Mouse (Mus musculus) A20 (cell line): Measurements from ENCODE around the gene Ephb3.

ENCODE experiments used
- DNase-seq: peaks from one replicate; pipeline ENCODE4 v3.0.0-alpha.2; 2011; ENCODE audit warnings: low read depth, low spot score

Gene Ephb3

GRCm38 (mm10) chr16:21205093-21205886 lies 735 bp downstream of the Ephb3 start:
- DNase-seq: no peak

GRCm38 (mm10) chr16:21208001-21208565 lies 3.5 kb downstream of the Ephb3 start:
- no peak for DNase-seq

GRCm38 (mm10) chr16:21209290-21209689 lies 4.7 kb downstream of the Ephb3 start:
- no peak for DNase-seq

- DNase-seq: no peak
Observed at GRCm38 (mm10) chr16:21210204-21210603, 5.6 kb downstream of the Ephb3 start.

GRCm38 (mm10) chr16:21210667-21211338 lies 6.2 kb downstream of the Ephb3 start:
- DNase-seq: no peak

- DNase-seq: no peak
Observed at GRCm38 (mm10) chr16:21211501-21211900, 6.9 kb downstream of the Ephb3 start.

- DNase-seq: no peak
Observed at GRCm38 (mm10) chr16:21212369-21212768, 7.8 kb downstream of the Ephb3 start.

- no peak for DNase-seq
Observed at GRCm38 (mm10) chr16:21213939-21214338, 9.4 kb downstream of the Ephb3 start.

- DNase-seq: no peak
Observed at GRCm38 (mm10) chr16:21214803-21215202, 10.2 kb downstream of the Ephb3 start.

- DNase-seq: no peak
Observed at GRCm38 (mm10) chr16:21216047-21216446, 11.5 kb downstream of the Ephb3 start.

- DNase-seq: no peak
Observed at GRCm38 (mm10) chr16:21217233-21217632, 12.7 kb downstream of the Ephb3 start.

- no peak for DNase-seq
Observed at GRCm38 (mm10) chr16:21219656-21220055, 15.1 kb downstream of the Ephb3 start.

- DNase-seq: no peak
Observed at GRCm38 (mm10) chr16:21223038-21223437, 18.5 kb downstream of the Ephb3 start.

GRCm38 (mm10) chr16:21224648-21225240 lies 20.2 kb downstream of the Ephb3 start:
- DNase-seq: no peak

GRCm38 (mm10) chr16:21226629-21227028 lies 22.1 kb downstream of the Ephb3 start:
- DNase-seq: no peak

- no peak for DNase-seq
Observed at GRCm38 (mm10) chr16:21235135-21235534, 30.6 kb downstream of the Ephb3 start.

- DNase-seq: no peak
Observed at GRCm38 (mm10) chr16:21238722-21239121, 34.2 kb downstream of the Ephb3 start.

GRCm38 (mm10) chr16:21240547-21240946 lies 36.0 kb downstream of the Ephb3 start:
- no peak for DNase-seq

GRCm38 (mm10) chr16:21241030-21241429 lies 36.5 kb downstream of the Ephb3 start:
- DNase-seq: no peak

GRCm38 (mm10) chr16:21242946-21243345 lies 38.4 kb downstream of the Ephb3 start:
- no peak for DNase-seq

- DNase-seq: no peak
Observed at GRCm38 (mm10) chr16:21244803-21245202, 40.2 kb downstream of the Ephb3 start.

- no peak for DNase-seq
Observed at GRCm38 (mm10) chr16:21245387-21245786, 40.8 kb downstream of the Ephb3 start.
